Mouse (Mus musculus) spleen, adult 2 months (tissue): ENCODE results near the gene Kit. TPM values are rescaled to one million over a fixed set of nuclear protein-coding genes. Genes with fewer than 3 reads are reported as not detected.

Experiments
- DNase-seq, 2 experiments: peaks; one replicate each; pipeline versions ENCODE4 v3.0.0 to v3.0.0-alpha.2; 2012 to 2021; ENCODE audit warnings: low spot score in 2 of 2, low read depth in 1 of 2
- H3K27ac ChIP-seq: fragments of 200-500 bp; 2 replicates; pipeline ENCODE4 v1.5.1; 2012; ENCODE audit warnings: low read length, inconsistent platforms; ENCODE audit not compliant: insufficient read depth
- H3K27me3 ChIP-seq: fragments of 200-500 bp; 2 replicates; pipeline ENCODE4 v1.6.1; 2012; ENCODE audit warnings: mild to moderate bottlenecking, moderate library complexity, low read length, inconsistent platforms; ENCODE audit not compliant: control insufficient read depth, insufficient read depth
- H3K36me3 ChIP-seq: fragments of 200-500 bp; 2 replicates; pipeline ENCODE4 v1.6.1; 2012; ENCODE audit warnings: mild to moderate bottlenecking, low read length, inconsistent platforms; ENCODE audit not compliant: control insufficient read depth, insufficient read depth
- H3K4me1 ChIP-seq: fragments of 200-500 bp; 2 replicates; pipeline ENCODE4 v1.6.1; 2011; ENCODE audit warnings: inconsistent platforms; ENCODE audit not compliant: control insufficient read depth, insufficient read depth, insufficient read length
- H3K4me3 ChIP-seq: fragments of 200-500 bp; 2 replicates; pipeline ENCODE4 v1.5.1; 2011; ENCODE audit warnings: mild to moderate bottlenecking, inconsistent platforms; ENCODE audit not compliant: insufficient read depth, insufficient read length; ENCODE audit errors: extremely low read depth
- CTCF ChIP-seq: fragments of 200-500 bp; IDR thresholded peaks from 2 replicates; pipeline ENCODE4 v1.5.1; 2011; ENCODE audit warnings: mild to moderate bottlenecking, inconsistent platforms; ENCODE audit not compliant: insufficient read depth, insufficient read length, insufficient replicate concordance; ENCODE audit errors: extremely low read depth
- POLR2A ChIP-seq: fragments of 200-500 bp; IDR thresholded peaks from 2 replicates; pipeline ENCODE4 v1.6.1; 2011; ENCODE audit warnings: low read depth, low read length, inconsistent platforms
- WGBS: fragments of 180-500 bp; shearing (Covaris S2); methylation state at CpG from one replicate; pipeline ENCODE4 v1.1.7; 2018; 5-methylcytosine and 5-hydroxymethylcytosine counted together
- polyA plus RNA-seq: library from polyadenylated mRNA; depleted of rRNA; stranded (reverse); fragments of >200 nt; gene quantifications from 2 replicates; pipeline ENCODE4 v1.2.3, GENCODE M21; 2012

Kit gene
- polyA plus RNA-seq, 1 experiment = 13.3 TPM

DNA sequence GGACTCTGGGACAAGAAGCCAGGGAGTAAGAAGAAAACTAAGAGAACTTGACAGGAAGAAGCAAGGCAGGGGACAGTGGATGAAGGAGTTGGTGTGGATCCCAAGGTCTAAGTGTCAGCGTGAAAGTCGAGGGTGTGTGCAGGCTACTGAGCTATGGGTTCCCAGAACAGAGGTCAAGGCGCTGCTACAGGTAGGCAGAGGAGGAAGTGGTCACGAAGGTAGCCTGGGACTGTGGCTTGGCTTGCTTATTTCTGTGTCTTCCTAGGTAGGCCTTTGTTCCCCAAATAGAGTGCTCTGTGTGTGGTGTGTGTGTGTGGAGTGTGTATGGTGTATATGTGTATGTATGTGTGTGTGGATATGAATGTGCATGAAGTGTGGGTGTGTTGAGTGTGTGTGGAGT, 47.7 kb downstream of the Kit start:
- WGBS = 62% methylated on average over 4 of the region's 4 CpGs
- DNase-seq = no peak
- no peaks in the 10 kb centered on the region for H3K4me1 ChIP-seq
- H3K27ac ChIP-seq = no peak overlapping the region
- H3K36me3 ChIP-seq = no peaks in the 10 kb centered on the region
- H3K27me3 ChIP-seq = no peaks in the 10 kb centered on the region
- no peak for TF ChIP-seq CTCF
- no peak for TF ChIP-seq POLR2A
- H3K4me3 ChIP-seq = no peak overlapping the region

- no peak for DNase-seq
- WGBS = 78% methylated on average over 11 of the region's 11 CpGs
- Histone ChIP-seq H3K36me3 (no peaks in the 10 kb centered on the region), H3K27ac (no peak overlapping the region), H3K27me3 (no peaks in the 10 kb centered on the region), H3K4me1 (no peaks in the 10 kb centered on the region), H3K4me3 (no peak overlapping the region)
- TF ChIP-seq CTCF = no peak
- no peak for TF ChIP-seq POLR2A
These were observed 48.3 kb downstream of the Kit start for GRCm38 (mm10) chr5:75623007-75623406.

DNA sequence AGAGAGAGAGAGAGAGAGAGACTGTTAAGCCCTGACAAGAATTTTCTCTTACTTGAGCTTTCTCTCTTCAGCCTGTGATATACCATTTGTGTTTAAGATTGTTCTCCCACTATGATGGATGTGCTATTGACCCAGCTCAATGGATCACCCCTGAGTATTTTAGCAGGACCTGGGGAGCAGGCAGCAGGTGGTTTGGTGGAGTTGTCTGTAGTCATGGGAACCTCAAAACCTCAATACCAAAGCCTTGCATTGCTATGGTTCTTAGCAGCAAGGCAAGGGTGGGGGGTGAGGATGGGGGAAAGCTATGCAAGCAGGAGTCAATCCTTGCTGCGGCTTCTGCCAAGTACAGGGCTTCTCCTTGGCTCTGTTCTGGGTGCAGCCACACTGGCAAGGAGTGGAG, 48.8 kb downstream of the Kit start:
- WGBS = 86% methylated on average over 1 of the region's 1 CpGs
- Histone ChIP-seq H3K36me3 (no peaks in the 10 kb centered on the region), H3K4me1 (no peaks in the 10 kb centered on the region), H3K4me3 (no peak overlapping the region), H3K27me3 (no peaks in the 10 kb centered on the region), H3K27ac (no peak overlapping the region)
- TF ChIP-seq POLR2A (no peak), CTCF (no peak)
- DNase-seq = no peak

GRCm38 (mm10) chr5:75623993-75624706, 49.4 kb downstream of the Kit start:
- no peak for DNase-seq
- Histone ChIP-seq H3K36me3 (no peaks in the 10 kb centered on the region), H3K27ac (no peak overlapping the region), H3K4me3 (no peak overlapping the region), H3K27me3 (no peaks in the 10 kb centered on the region), H3K4me1 (no peaks in the 10 kb centered on the region)
- WGBS = 79% methylated on average over 20 of the region's 20 CpGs
- TF ChIP-seq CTCF = no peak
- TF ChIP-seq POLR2A = no peak

- DNase-seq = no peak
These were observed 50.3 kb downstream of the Kit start for GRCm38 (mm10) chr5:75625059-75625458.

DNA sequence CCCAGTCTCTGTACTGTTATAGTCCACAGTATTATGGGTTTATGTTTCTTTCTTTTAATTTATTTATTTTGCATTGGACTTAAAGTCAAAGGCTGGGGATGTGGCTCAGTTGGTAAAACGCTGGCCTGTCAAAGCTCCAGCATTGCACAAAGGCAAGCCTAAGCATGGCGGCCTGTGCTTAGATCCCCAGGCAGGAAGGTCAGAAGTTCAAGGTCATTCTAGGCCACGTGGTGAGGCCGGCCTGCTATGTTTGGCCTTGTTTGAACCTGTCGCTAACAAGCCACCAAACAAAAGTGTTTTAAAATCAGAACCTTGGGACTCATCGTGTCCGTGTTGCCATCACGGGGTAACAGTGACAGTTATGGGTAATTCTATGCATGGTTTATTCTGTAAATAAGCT, 51.6 kb downstream of the Kit start:
- H3K27ac ChIP-seq = no peak overlapping the region
- H3K4me1 ChIP-seq = no peaks in the 10 kb centered on the region
- no peak for DNase-seq
- TF ChIP-seq POLR2A (no peak), CTCF (no peak)
- 86% methylated on average over 8 of the region's 8 CpGs for WGBS
- H3K4me3 ChIP-seq = no peak overlapping the region
- H3K36me3 ChIP-seq = no peaks in the 10 kb centered on the region
- no peaks in the 10 kb centered on the region for H3K27me3 ChIP-seq

More at GRCm38 (mm10) chr5:75625059-75625458, 50.3 kb downstream of the Kit start:
- no peaks in the 10 kb centered on the region for H3K4me1 ChIP-seq
- H3K27me3 ChIP-seq = no peaks in the 10 kb centered on the region
- no peak overlapping the region for H3K4me3 ChIP-seq
- no peak overlapping the region for H3K27ac ChIP-seq
- H3K36me3 ChIP-seq = no peaks in the 10 kb centered on the region
- TF ChIP-seq CTCF = no peak
- no peak for TF ChIP-seq POLR2A

GRCm38 (mm10) chr5:75626703-75627102, 52.0 kb downstream of the Kit start:
- H3K4me1 ChIP-seq = no peaks in the 10 kb centered on the region
- 88% methylated on average over 6 of the region's 6 CpGs for WGBS
- no peak overlapping the region for H3K4me3 ChIP-seq
- DNase-seq = no peak
- no peaks in the 10 kb centered on the region for H3K27me3 ChIP-seq
- H3K36me3 ChIP-seq = no peaks in the 10 kb centered on the region
- TF ChIP-seq CTCF = no peak
- no peak for TF ChIP-seq POLR2A
- no peak overlapping the region for H3K27ac ChIP-seq
